Mouse (Mus musculus): ENCODE measurements around the gene Crxos. TPM values are rescaled to one million over a fixed set of nuclear protein-coding genes. Genes with fewer than 3 reads are reported as not detected.

The Crxos gene
- polyA plus RNA-seq, 1 experiment, result not detected

DNA sequence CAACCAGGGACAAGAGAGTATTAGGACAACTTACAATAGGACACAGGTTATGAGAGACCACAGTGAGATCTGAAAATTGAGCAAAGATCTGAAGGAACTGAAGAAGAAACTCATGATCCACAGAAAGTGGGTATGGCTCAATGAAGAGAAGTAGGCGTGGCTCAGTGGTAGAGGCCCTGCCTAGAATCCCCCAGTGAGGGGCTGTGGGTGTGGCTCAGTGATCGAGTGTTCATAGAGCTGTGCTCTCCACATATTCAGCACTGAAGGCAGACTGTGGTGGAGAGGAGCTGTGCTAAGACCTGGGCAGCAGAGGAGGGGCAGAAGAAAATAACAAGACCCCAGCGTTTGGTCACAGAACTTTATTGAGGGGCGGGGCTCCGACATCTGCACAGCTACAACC, 55.1 kb downstream of the Crxos start:
- no peak overlapping the region for H3K4me3 ChIP-seq (ENCODE audit: insufficient read depth, low read length)
- TF ChIP-seq POLR2A (IDR thresholded peaks at IDR 0.05; ENCODE audit: borderline replicate concordance, low read depth, low read length), result no peak
- TF ChIP-seq CTCF (IDR thresholded peaks at IDR 0.05; ENCODE audit: low read depth, low read length), result no peak
- H3K4me1 ChIP-seq (ENCODE audit: control insufficient read depth, insufficient read depth, low read length), result no peaks in the 10 kb centered on the region
- no peak overlapping the region for H3K27ac ChIP-seq (ENCODE audit: insufficient read depth, low read depth, low read length)

DNA sequence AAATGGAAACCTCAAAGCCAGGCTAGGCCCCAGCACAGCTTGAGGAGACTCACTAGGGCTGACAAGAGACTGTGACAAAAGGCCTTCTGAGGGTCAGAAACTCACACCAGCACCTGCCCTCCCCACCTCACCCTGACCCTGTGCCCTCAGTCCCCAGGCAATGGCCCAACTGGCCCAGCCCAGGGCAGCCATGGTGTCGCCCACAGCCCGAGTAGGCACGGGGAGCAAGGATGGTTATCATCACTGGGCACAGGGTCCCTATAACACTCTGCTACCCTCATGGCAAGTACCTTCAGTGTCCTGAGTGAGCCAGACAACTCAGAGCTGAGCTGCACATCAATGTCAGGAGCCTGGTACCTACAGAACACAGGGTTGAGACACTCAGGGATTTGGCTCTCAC, 56.2 kb downstream of the Crxos start:
- no peak overlapping the region for H3K27ac ChIP-seq (ENCODE audit: insufficient read depth, low read depth, low read length)
- no peaks in the 10 kb centered on the region for H3K4me1 ChIP-seq (ENCODE audit: control insufficient read depth, insufficient read depth, low read length)
- H3K4me3 ChIP-seq (ENCODE audit: insufficient read depth, low read length), result no peak overlapping the region
- no peak for TF ChIP-seq POLR2A (IDR thresholded peaks at IDR 0.05; ENCODE audit: borderline replicate concordance, low read depth, low read length)
- TF ChIP-seq CTCF (IDR thresholded peaks at IDR 0.05; ENCODE audit: low read depth, low read length), result no peak

DNA sequence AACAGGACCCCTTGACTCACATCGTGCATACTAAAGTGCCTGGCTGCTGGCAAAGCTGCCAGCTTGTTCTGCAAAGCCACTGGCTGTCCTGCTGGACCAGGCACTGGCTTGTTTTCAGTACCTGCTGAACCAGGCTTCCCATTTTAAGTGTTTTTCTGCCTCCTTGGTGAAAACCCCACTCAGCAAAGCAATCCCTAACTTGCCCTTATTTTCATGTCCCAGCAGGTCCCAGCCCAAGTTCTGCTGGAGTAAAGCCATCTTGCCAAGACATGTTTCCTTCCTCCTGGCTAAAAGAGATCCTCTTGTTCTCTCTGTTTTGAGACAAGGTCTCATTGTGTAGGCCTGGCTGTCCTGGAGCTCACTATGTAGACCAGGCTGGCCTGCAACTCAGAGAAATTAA, 61.9 kb downstream of the Crxos start:
- Histone ChIP-seq H3K4me1 (ENCODE audit: control insufficient read depth, insufficient read depth, low read length) (peaks cover 13% of the 10 kb centered on the region), H3K27ac (ENCODE audit: insufficient read depth, low read depth, low read length) (no peak overlapping the region), H3K4me3 (ENCODE audit: insufficient read depth, low read length) (peak overlapping the region; percentile 21; the same call in 1 of the 2 replicates)
- no peak for TF ChIP-seq CTCF (IDR thresholded peaks at IDR 0.05; ENCODE audit: low read depth, low read length)
- TF ChIP-seq POLR2A (IDR thresholded peaks at IDR 0.05; ENCODE audit: borderline replicate concordance, low read depth, low read length), result no peak

DNA sequence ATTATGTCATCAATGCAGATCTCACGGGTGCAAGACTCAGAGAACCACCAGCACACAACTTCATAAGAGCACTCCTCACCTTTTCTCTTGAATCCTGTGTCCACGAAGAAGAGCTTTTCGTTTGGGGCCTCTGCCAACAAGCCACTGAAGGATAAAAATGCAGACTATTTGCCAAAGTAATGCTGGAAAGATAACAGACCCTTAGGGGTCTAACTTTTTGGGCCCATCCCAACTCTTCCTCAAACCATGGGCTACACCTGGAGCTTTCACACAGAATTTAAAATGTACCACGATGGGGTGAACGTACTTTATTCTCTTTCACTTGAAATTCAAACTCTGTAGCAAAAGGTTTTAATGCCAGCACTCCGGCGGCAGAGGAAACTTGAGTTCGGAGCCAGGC, 62.8 kb downstream of the Crxos start:
- TF ChIP-seq POLR2A (IDR thresholded peaks at IDR 0.05; ENCODE audit: borderline replicate concordance, low read depth, low read length) (no peak), CTCF (IDR thresholded peaks at IDR 0.05; ENCODE audit: low read depth, low read length) (no peak)
- H3K27ac ChIP-seq (ENCODE audit: insufficient read depth, low read depth, low read length), result peak overlapping the region; percentile 17; the same call in 1 of the 2 replicates

DNA sequence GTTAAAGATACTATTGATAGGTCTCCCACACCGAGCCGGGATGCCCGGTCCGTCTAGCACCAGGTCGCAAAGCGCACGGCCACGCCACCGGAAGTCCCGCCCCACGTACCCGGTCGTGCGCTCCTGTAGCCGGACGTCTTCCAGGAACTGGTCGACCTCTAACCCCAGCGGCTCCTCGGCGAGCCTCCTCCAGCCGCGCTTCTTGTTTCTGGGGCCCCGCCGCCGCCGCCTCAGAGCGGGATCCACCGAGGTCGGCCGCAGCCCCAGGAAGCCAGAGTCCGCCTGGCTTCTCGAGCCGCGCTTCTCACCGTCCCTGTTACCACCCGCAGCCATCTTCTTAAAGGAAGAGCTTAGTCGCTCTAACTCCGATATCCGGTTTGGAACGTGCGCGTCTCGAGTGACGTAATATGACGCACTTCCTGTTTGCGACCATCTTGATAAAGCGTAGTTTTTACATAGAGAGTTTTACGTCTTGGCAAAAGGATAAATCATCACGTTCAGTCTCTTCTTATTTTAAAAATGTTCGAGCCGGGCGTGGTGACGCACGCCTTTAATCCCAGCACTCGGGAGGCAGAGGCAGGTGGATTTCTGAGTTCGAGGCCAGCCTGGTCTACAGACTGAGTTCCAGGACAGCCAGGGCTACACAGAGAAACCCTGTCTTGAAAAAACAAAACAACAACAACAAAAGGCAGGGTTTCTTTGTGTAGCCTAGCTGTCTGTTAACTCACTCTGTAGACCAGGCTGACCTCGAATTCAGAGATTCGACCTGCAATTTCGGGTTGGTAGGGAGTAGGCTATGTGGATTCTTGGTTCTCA, 63.5 kb downstream of the Crxos start, which contains the start of gene Nop53:
Nop53 (minus strand) TSS at position 354 of the 816 bp plus-strand sequence.
- Histone ChIP-seq H3K4me3 (ENCODE audit: insufficient read depth, low read length) (peak within 1 kb of the TSS; percentile 72), H3K4me1 (ENCODE audit: control insufficient read depth, insufficient read depth, low read length) (peaks cover 16% of the 10 kb centered on the region), H3K27ac (ENCODE audit: insufficient read depth, low read depth, low read length) (peak within 1 kb of the TSS; percentile 83)
- TF ChIP-seq POLR2A (IDR thresholded peaks at IDR 0.05; ENCODE audit: borderline replicate concordance, low read depth, low read length), result no peak
- no peak for TF ChIP-seq CTCF (IDR thresholded peaks at IDR 0.05; ENCODE audit: low read depth, low read length)

More for the DNA sequence above, 62.8 kb downstream of the Crxos start:
- H3K4me3 ChIP-seq (ENCODE audit: insufficient read depth, low read length), result peak overlapping the region; percentile 72
- H3K4me1 ChIP-seq (ENCODE audit: control insufficient read depth, insufficient read depth, low read length), result peaks cover 16% of the 10 kb centered on the region

DNA sequence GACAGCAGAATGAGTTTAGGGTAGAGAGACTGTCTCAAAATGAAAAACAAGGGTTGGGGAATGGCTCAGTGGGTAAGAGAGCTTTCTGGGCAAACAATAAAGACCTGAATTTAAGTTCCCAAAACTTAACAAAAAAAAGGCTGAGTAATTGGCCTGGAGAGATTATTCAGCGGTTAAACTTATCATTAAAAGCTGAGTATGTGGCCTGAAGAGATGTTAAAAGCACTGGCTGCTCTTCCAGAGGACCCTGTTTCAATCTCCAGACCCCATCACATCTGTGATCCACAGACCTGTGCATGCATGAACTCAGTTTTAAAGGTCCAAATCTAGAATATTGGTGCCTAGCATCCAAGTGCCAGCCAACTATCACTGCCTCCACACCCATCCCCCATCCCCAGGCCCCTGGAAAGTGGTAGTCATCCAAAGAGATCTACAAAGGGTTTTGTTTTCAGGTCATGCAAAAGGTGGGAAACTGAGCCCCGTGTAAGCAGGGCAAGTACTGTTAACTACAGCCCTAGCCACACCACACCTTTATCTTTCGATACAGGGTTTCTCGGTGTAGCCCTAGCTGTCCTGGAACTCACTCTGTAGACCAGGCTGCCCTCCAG, 65.3 kb downstream of the Crxos start:
- Histone ChIP-seq H3K4me3 (ENCODE audit: insufficient read depth, low read length) (no peak overlapping the region), H3K27ac (ENCODE audit: insufficient read depth, low read depth, low read length) (no peak overlapping the region), H3K4me1 (ENCODE audit: control insufficient read depth, insufficient read depth, low read length) (peaks cover 16% of the 10 kb centered on the region)
- no peak for TF ChIP-seq POLR2A (IDR thresholded peaks at IDR 0.05; ENCODE audit: borderline replicate concordance, low read depth, low read length)
- TF ChIP-seq CTCF (IDR thresholded peaks at IDR 0.05; ENCODE audit: low read depth, low read length), result no peak

DNA sequence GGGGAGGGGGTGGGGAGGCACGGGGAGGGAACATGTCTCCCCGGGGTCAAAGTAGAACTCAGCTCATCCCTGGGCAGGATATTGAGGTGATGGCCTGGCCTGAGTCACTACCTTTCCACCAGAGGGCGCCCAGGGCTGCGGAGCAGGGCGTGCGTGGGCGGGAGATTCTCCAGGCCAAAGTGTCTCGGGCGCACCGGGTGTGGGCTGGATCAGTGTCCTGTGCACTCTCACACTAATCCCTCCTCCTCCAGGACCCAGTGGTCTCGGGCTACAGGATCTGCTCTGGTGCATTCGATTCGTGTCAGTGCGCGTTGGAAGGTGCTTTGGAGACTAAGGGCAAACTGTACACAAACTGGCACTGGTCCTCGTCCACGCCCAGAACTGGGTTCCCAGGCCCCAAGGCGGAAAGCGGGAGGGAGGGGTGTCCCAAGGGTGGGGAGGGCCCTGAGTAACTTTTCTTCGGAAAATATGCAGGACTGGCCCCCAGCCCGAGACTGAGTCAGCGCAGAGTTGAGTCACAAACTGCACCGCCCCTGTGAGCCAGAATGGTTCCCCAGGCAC, 66.0 kb downstream of the Crxos start:
- TF ChIP-seq POLR2A (IDR thresholded peaks at IDR 0.05; ENCODE audit: borderline replicate concordance, low read depth, low read length), result no peak
- peak; percentile 57; the same call in 1 of the 2 replicates for TF ChIP-seq CTCF (IDR thresholded peaks at IDR 0.05; ENCODE audit: low read depth, low read length)
- no peak overlapping the region for H3K27ac ChIP-seq (ENCODE audit: insufficient read depth, low read depth, low read length)
- peaks cover 16% of the 10 kb centered on the region for H3K4me1 ChIP-seq (ENCODE audit: control insufficient read depth, insufficient read depth, low read length)
- peak overlapping the region; percentile 43 for H3K4me3 ChIP-seq (ENCODE audit: insufficient read depth, low read length)

DNA sequence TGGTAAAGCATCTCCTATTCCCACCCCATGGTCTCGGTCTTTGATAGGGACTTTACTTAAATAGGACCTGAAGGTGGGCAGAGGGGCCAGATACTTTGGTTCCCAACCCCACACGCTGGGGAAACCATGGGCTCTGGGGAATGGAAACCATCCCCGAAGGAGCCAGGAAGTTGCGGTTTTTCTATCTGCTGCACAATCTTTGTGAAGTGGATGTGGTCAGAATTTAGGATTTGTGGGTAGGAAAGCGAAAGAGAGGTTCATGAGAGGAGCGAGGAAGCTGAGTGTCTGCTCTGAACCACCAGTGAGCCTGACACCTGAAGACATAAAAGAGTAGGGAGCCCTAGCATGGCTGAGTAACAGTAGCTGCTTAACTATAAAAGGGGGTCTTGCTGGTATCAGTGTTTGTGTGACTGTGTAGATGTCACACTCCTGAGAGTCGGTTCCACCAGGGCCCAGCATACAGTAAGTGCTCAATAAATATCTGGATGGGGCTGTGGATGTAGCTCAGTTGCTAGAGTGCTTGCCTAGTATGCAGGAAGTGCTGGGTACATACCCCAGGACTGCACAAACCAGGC, 66.9 kb downstream of the Crxos start:
- Histone ChIP-seq H3K4me1 (ENCODE audit: control insufficient read depth, insufficient read depth, low read length) (peaks cover 13% of the 10 kb centered on the region), H3K4me3 (ENCODE audit: insufficient read depth, low read length) (no peak overlapping the region), H3K27ac (ENCODE audit: insufficient read depth, low read depth, low read length) (no peak overlapping the region)
- no peak for TF ChIP-seq POLR2A (IDR thresholded peaks at IDR 0.05; ENCODE audit: borderline replicate concordance, low read depth, low read length)

DNA sequence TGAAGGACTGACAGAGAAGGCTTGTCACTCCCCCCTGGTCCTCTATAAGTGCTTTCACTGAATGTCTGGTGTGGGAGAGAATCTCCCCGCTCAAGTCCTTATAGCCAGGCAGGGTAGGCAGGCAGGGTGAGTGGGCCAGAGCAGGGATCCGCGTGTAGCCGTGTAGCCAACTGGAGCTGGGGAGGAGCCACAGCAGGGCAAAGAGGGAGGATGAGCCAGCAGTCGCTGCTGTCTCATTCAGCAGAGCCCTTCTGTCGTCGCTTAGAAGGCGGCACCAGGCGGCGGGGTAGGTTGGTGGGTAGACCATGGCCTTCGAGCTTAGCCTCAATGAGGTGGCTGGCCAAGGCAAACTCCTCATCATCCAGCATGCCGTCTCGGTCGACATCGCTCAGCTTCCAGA, 67.6 kb downstream of the Crxos start:
- Histone ChIP-seq H3K4me1 (ENCODE audit: control insufficient read depth, insufficient read depth, low read length) (peaks cover 10% of the 10 kb centered on the region), H3K27ac (ENCODE audit: insufficient read depth, low read depth, low read length) (no peak overlapping the region), H3K4me3 (ENCODE audit: insufficient read depth, low read length) (no peak overlapping the region)
- TF ChIP-seq CTCF (IDR thresholded peaks at IDR 0.05; ENCODE audit: low read depth, low read length) (no peak), POLR2A (IDR thresholded peaks at IDR 0.05; ENCODE audit: borderline replicate concordance, low read depth, low read length) (no peak)
